Mouse (Mus musculus): ENCODE measurements around the gene Rbm26. TPM values are rescaled to one million over a fixed set of nuclear protein-coding genes. Genes with fewer than 3 reads are reported as not detected.

Rbm26 gene
- total and polyA plus RNA-seq, 2 experiments from 2014 or later = 13.2 to 17.4 TPM

GRCm38 (mm10) chr14:105124513-105124912, 52.6 kb downstream of the Rbm26 start:
- 88% methylated on average over 9 of the region's 9 CpGs for WGBS
- H3K36me3 ChIP-seq (replicated peaks; ENCODE audit: control insufficient read depth, insufficient read depth, low read length) = peaks cover 47% of the 10 kb centered on the region
- ATAC-seq (ENCODE audit: insufficient read depth, low read depth) (no peak), DNase-seq (ENCODE audit: low spot score) (no peak)
- TF ChIP-seq EP300 (IDR thresholded peaks at IDR 0.05; ENCODE audit: low read depth) (no peak), CTCF (IDR thresholded peaks at IDR 0.05; ENCODE audit: low read depth) (no peak)
- H3K27ac ChIP-seq (ENCODE audit: low read depth) = no peak overlapping the region
- H3K4me3 ChIP-seq (ENCODE audit: low read depth, low read length) = no peak overlapping the region
- no peaks in the 10 kb centered on the region for H3K9me3 ChIP-seq (replicated peaks; ENCODE audit: control insufficient read depth, low read length)
- H3K9ac ChIP-seq (replicated peaks; ENCODE audit: low read depth, low read length) = no peak overlapping the region
- no peaks in the 10 kb centered on the region for H3K27me3 ChIP-seq (ENCODE audit: control insufficient read depth, insufficient read depth, low read length)
- H3K4me1 ChIP-seq (ENCODE audit: control insufficient read depth, insufficient read depth) = no peaks in the 10 kb centered on the region
- no peak overlapping the region for H3K4me2 ChIP-seq (ENCODE audit: low read depth, low read length)

- DNase-seq (ENCODE audit: low spot score) (no peak), ATAC-seq (ENCODE audit: insufficient read depth, low read depth) (no peak)
- 89% methylated on average over 2 of the region's 2 CpGs for WGBS
- no peak overlapping the region for H3K9ac ChIP-seq (replicated peaks; ENCODE audit: low read depth, low read length)
- H3K27me3 ChIP-seq (ENCODE audit: control insufficient read depth, insufficient read depth, low read length) = no peaks in the 10 kb centered on the region
- no peaks in the 10 kb centered on the region for H3K9me3 ChIP-seq (replicated peaks; ENCODE audit: control insufficient read depth, low read length)
- H3K36me3 ChIP-seq (replicated peaks; ENCODE audit: control insufficient read depth, insufficient read depth, low read length) = peaks cover 27% of the 10 kb centered on the region
- no peaks in the 10 kb centered on the region for H3K4me1 ChIP-seq (ENCODE audit: control insufficient read depth, insufficient read depth)
- no peak overlapping the region for H3K4me3 ChIP-seq (ENCODE audit: low read depth, low read length)
- TF ChIP-seq CTCF (IDR thresholded peaks at IDR 0.05; ENCODE audit: low read depth) (no peak), EP300 (IDR thresholded peaks at IDR 0.05; ENCODE audit: low read depth) (no peak)
- H3K27ac ChIP-seq (ENCODE audit: low read depth) = no peak overlapping the region
- H3K4me2 ChIP-seq (ENCODE audit: low read depth, low read length) = no peak overlapping the region
These were observed 61.7 kb downstream of the Rbm26 start for GRCm38 (mm10) chr14:105115402-105115801.

GRCm38 (mm10) chr14:105106252-105106651, 70.9 kb downstream of the Rbm26 start:
- no peaks in the 10 kb centered on the region for H3K9me3 ChIP-seq (replicated peaks; ENCODE audit: control insufficient read depth, low read length)
- H3K36me3 ChIP-seq (replicated peaks; ENCODE audit: control insufficient read depth, insufficient read depth, low read length) = peaks cover 4% of the 10 kb centered on the region; the same call in 1 of the 2 replicates
- TF ChIP-seq CTCF (IDR thresholded peaks at IDR 0.05; ENCODE audit: low read depth) (no peak), EP300 (IDR thresholded peaks at IDR 0.05; ENCODE audit: low read depth) (no peak)
- no peak overlapping the region for H3K9ac ChIP-seq (replicated peaks; ENCODE audit: low read depth, low read length)
- WGBS = 90% methylated on average over 2 of the region's 2 CpGs
- ATAC-seq (ENCODE audit: insufficient read depth, low read depth) = no peak
- no peak overlapping the region for H3K4me3 ChIP-seq (ENCODE audit: low read depth, low read length)
- H3K27me3 ChIP-seq (ENCODE audit: control insufficient read depth, insufficient read depth, low read length) = no peaks in the 10 kb centered on the region
- H3K4me1 ChIP-seq (ENCODE audit: control insufficient read depth, insufficient read depth) = no peaks in the 10 kb centered on the region
- H3K4me2 ChIP-seq (ENCODE audit: low read depth, low read length) = no peak overlapping the region
- no peak overlapping the region for H3K27ac ChIP-seq (ENCODE audit: low read depth)
- no peak for DNase-seq (ENCODE audit: low spot score)

- ATAC-seq (ENCODE audit: insufficient read depth, low read depth) = no peak
- TF ChIP-seq CTCF (IDR thresholded peaks at IDR 0.05; ENCODE audit: low read depth) (no peak), EP300 (IDR thresholded peaks at IDR 0.05; ENCODE audit: low read depth) (no peak)
- WGBS = 74% methylated on average over 7 of the region's 7 CpGs
These were observed 78.3 kb downstream of the Rbm26 start for GRCm38 (mm10) chr14:105098861-105099260.

GRCm38 (mm10) chr14:105096221-105096620, 80.9 kb downstream of the Rbm26 start:
- no peak for ATAC-seq (ENCODE audit: insufficient read depth, low read depth)
- TF ChIP-seq CTCF (IDR thresholded peaks at IDR 0.05; ENCODE audit: low read depth) (no peak), EP300 (IDR thresholded peaks at IDR 0.05; ENCODE audit: low read depth) (no peak)
- H3K4me2 ChIP-seq (ENCODE audit: low read depth, low read length) = no peak overlapping the region
- H3K36me3 ChIP-seq (replicated peaks; ENCODE audit: control insufficient read depth, insufficient read depth, low read length) = no peaks in the 10 kb centered on the region
- H3K9ac ChIP-seq (replicated peaks; ENCODE audit: low read depth, low read length) = no peak overlapping the region
- no peak overlapping the region for H3K4me3 ChIP-seq (ENCODE audit: low read depth, low read length)
- 44% methylated on average over 3 of the region's 3 CpGs for WGBS
- H3K4me1 ChIP-seq (ENCODE audit: control insufficient read depth, insufficient read depth) = no peaks in the 10 kb centered on the region
- H3K27ac ChIP-seq (ENCODE audit: low read depth) = no peak overlapping the region
- DNase-seq (ENCODE audit: low spot score) = no peak
- H3K9me3 ChIP-seq (replicated peaks; ENCODE audit: control insufficient read depth, low read length) = no peaks in the 10 kb centered on the region
- H3K27me3 ChIP-seq (ENCODE audit: control insufficient read depth, insufficient read depth, low read length) = no peaks in the 10 kb centered on the region

More at GRCm38 (mm10) chr14:105098861-105099260, 78.3 kb downstream of the Rbm26 start:
- H3K9ac ChIP-seq (replicated peaks; ENCODE audit: low read depth, low read length) = no peak overlapping the region
- no peaks in the 10 kb centered on the region for H3K9me3 ChIP-seq (replicated peaks; ENCODE audit: control insufficient read depth, low read length)
- DNase-seq (ENCODE audit: low spot score) = no peak
- no peaks in the 10 kb centered on the region for H3K36me3 ChIP-seq (replicated peaks; ENCODE audit: control insufficient read depth, insufficient read depth, low read length)
- no peak overlapping the region for H3K4me3 ChIP-seq (ENCODE audit: low read depth, low read length)
- H3K4me2 ChIP-seq (ENCODE audit: low read depth, low read length) = no peak overlapping the region
- no peaks in the 10 kb centered on the region for H3K27me3 ChIP-seq (ENCODE audit: control insufficient read depth, insufficient read depth, low read length)
- H3K27ac ChIP-seq (ENCODE audit: low read depth) = no peak overlapping the region
- H3K4me1 ChIP-seq (ENCODE audit: control insufficient read depth, insufficient read depth) = no peaks in the 10 kb centered on the region

GRCm38 (mm10) chr14:105087001-105087400, 90.1 kb downstream of the Rbm26 start:
- Histone ChIP-seq H3K9me3 (replicated peaks; ENCODE audit: control insufficient read depth, low read length) (no peaks in the 10 kb centered on the region), H3K9ac (replicated peaks; ENCODE audit: low read depth, low read length) (no peak overlapping the region), H3K4me1 (ENCODE audit: control insufficient read depth, insufficient read depth) (no peaks in the 10 kb centered on the region; the same call in 1 of the 2 replicates), H3K27me3 (ENCODE audit: control insufficient read depth, insufficient read depth, low read length) (no peaks in the 10 kb centered on the region), H3K27ac (ENCODE audit: low read depth) (no peak overlapping the region), H3K36me3 (replicated peaks; ENCODE audit: control insufficient read depth, insufficient read depth, low read length) (no peaks in the 10 kb centered on the region), H3K4me2 (ENCODE audit: low read depth, low read length) (no peak overlapping the region), H3K4me3 (ENCODE audit: low read depth, low read length) (no peak overlapping the region)
- TF ChIP-seq EP300 (IDR thresholded peaks at IDR 0.05; ENCODE audit: low read depth) (no peak), CTCF (IDR thresholded peaks at IDR 0.05; ENCODE audit: low read depth) (no peak)
- 84% methylated on average over 4 of the region's 4 CpGs for WGBS
- no peak for DNase-seq (ENCODE audit: low spot score)
- no peak for ATAC-seq (ENCODE audit: insufficient read depth, low read depth)

All from heart, postnatal 0 days (tissue).